Mouse (Mus musculus): ENCODE measurements around the gene Cldn7. TPM values are rescaled to one million over a fixed set of nuclear protein-coding genes. Genes with fewer than 3 reads are reported as not detected.
"Not testable (repeated sequence)": the region's sequence is repeated elsewhere in the genome, so short reads cannot be mapped to it uniquely, and the experiment has no call there.

Gene Cldn7
- total RNA-seq, 1 experiment from 2014 or later, result 0.47 TPM

DNA sequence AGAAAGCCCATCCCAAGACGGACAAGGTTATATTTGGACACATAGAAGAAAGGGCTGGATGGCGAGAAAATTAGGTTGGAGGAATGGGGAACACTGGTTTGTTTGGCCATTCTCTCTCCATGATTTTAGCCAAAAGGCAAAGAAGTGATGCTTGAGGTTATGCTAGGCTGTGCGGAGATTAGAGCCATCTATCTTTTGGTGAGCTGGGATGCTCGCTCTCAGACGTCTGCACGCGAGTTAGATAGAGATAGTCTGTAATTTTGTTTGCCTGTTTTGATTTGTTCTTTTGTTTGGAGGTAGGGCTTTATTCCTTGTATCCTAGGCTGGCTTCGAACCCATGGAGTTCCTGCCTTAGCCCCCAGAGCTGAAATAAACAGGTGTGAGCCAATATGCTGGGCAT lies 36.6 kb downstream of the Cldn7 start:
- ATAC-seq (ENCODE audit: extremely low read depth, insufficient number of reproducible peaks, low FRiP score, poor library complexity, severe bottlenecking), result no peak

DNA sequence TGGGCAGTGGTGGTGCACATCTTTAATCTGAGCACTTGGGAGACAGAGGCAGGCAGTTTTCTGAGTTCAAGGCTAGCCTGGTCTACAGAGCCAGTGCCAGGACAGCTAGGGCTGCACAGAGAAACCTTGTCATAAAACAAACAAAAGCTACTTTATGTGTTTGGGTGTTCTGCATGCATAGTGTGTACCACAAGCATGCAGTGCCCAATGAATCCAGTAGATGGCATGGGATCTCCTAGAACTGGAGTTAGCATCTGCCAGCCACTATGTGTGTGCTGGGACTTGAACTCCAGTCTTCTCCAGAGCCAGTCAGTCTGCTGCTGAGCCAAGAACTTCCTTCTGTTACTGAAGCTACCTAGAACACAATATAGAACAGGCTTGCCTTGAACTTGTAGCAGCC lies 37.3 kb downstream of the Cldn7 start:
- peak; percentile 36; the same call in 1 of the 2 replicates for ATAC-seq (ENCODE audit: extremely low read depth, insufficient number of reproducible peaks, low FRiP score, poor library complexity, severe bottlenecking)

DNA sequence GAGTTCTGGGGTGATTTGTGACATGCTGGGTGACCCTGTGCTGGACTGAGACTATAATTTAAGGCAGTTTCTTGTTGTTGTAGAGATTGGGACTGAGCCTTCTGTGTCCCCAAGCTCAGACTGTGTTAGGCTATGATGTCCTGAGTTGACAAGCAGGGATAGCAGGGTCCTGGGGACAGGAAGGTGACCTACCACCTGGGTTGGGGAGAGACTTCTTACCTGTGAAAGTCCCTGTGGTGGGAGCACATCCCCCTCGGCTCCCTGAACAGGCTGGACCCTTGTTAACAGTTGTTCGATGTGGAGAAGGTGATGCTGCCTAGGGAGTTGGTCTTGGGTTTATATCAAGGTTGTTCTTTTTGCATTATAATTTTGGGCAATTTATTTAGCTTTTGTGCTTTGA lies 37.9 kb downstream of the Cldn7 start:
- no peak for ATAC-seq (ENCODE audit: extremely low read depth, insufficient number of reproducible peaks, low FRiP score, poor library complexity, severe bottlenecking)

DNA sequence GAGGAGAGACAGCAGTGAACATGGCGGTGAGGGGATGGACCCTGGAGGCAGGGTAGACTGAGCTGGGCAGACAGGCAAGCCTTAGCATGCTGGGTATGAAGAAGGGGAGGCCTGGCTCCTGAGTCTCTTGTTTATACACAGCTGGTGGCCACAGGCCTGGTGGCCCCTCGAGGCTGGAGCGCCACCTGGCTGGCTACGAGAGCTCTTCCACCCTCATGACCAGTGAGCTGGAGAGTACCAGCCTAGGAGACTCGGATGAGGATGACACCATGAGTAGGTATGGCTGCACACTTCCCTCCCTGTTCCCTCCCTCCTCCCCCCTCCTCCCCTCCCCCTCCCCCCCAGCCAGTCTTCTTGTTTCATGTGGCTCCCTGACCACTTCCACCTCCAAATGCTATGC lies 40.9 kb downstream of the Cldn7 start:
- peak; percentile 25; the same call in 1 of the 2 replicates for ATAC-seq (ENCODE audit: extremely low read depth, insufficient number of reproducible peaks, low FRiP score, poor library complexity, severe bottlenecking)

DNA sequence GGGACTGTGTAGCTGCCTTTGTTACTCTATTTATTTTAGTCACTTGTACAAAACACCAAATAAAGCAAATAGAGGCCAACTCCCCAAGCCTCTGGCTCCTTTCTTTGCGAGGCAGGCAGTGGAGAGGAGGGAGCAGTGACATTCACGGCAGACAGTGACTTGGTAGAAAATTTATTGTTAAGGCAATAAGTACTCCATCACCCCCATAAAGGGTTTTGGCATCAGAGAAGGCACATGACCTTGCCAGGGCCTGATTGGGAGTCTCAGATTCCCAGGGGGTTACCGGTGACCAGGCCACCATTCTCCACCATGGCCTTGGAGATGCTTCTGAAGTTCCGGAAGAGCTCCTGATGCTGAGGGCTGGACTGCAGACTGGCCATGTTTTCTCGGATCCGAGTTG lies 45.5 kb downstream of the Cldn7 start:
- ATAC-seq (ENCODE audit: extremely low read depth, insufficient number of reproducible peaks, low FRiP score, poor library complexity, severe bottlenecking), result no peak

DNA sequence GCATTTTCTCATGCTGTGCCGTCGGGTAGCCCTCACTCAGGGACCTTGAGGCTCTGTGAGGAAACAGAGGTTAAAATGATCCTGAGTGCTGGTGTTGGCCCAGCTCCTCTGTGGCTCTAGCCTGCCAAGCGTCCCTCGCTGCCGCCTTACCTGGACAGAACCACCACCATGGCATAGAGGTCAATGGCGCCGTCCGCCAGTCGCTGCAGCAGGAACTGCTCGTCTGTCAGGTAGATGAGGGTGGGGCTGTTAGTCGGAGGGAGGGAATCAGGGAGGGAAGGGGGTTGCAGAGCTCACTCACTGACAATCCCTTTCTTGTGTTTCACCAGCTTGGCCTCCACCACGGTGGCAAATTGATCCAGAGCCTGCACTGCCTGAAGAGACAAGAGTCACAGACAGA lies 46.0 kb downstream of the Cldn7 start:
- ATAC-seq (ENCODE audit: extremely low read depth, insufficient number of reproducible peaks, low FRiP score, poor library complexity, severe bottlenecking), result no peak

DNA sequence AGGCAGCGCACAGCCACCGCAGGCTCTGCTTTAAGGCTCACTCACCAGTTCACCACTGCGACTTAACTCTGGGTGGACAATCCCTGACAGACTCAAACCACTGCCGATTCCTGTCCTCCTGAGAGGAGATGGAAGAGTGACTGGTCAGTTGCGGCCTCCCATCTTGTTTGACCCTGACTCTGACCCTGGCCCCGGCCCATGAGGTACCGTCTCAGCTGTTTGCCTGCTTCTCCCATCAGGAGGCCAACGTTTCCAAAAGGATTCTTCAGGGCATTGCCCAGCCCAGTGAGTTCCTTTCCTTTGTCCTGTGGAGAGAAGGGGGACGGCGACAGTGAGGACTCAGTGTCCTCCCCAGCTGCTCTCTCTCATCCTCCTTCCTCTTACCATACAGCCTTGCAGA lies 46.4 kb downstream of the Cldn7 start:
- no peak for ATAC-seq (ENCODE audit: extremely low read depth, insufficient number of reproducible peaks, low FRiP score, poor library complexity, severe bottlenecking)

DNA sequence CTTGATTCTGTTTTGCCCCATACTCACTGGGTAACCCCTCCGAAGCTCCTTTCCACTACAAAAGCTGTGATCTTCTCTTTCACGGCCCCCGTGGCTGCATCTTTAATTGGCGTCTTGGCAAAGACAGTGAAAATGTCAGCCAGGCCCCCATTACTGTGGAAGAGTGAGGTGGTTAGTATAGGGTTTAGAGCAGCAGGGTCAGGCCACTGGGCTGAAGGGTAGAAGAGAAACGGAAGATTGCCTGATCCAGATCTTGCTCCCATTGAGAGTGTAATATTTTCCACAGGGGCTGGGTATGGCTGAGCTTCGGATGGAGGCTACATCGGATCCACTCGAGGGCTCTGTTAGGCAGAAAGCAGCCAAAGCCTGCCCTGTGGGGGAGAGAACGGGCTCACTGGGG lies 48.4 kb downstream of the Cldn7 start:
- no peak for ATAC-seq (ENCODE audit: extremely low read depth, insufficient number of reproducible peaks, low FRiP score, poor library complexity, severe bottlenecking)

DNA sequence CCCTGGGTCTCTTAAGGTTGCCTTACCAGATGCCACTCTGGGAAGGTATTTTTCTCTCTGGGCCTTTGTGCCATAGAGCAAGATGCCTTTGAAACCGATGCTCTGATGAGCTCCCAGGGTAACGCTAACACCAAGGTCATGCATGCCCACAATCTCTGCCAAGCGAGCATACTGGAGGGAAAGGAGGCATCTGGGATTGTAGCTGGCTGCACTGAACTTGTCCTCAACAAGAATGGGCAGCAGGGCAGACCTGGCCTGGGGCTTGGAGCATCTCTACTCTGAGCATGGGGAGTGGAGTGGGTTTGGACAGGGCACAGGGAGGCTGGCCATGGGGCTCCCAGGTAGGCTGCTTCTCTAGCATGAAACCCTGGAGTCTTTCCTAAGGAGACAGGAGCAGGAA lies 48.8 kb downstream of the Cldn7 start:
- ATAC-seq (ENCODE audit: extremely low read depth, insufficient number of reproducible peaks, low FRiP score, poor library complexity, severe bottlenecking), result no peak

DNA sequence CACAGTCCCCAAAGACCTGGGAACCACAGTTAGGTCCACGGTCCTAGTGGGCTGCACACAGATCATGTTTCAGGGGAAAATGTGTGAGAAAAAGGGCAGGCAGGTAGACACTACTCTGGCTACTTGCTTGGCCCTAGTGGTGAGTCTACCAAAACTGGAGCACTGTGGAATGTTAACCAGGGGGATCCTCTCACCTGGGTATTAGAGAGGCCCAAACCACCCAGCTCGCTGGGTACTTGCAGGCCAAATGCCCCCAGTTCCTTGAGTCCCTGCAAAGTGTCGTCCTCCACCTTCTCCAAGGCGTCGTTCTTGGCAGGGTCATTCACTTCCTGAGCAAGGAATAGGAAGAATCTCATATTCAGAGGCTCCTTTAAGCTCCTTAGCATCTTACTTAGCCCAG lies 49.5 kb downstream of the Cldn7 start:
- ATAC-seq (ENCODE audit: extremely low read depth, insufficient number of reproducible peaks, low FRiP score, poor library complexity, severe bottlenecking), result no peak

DNA sequence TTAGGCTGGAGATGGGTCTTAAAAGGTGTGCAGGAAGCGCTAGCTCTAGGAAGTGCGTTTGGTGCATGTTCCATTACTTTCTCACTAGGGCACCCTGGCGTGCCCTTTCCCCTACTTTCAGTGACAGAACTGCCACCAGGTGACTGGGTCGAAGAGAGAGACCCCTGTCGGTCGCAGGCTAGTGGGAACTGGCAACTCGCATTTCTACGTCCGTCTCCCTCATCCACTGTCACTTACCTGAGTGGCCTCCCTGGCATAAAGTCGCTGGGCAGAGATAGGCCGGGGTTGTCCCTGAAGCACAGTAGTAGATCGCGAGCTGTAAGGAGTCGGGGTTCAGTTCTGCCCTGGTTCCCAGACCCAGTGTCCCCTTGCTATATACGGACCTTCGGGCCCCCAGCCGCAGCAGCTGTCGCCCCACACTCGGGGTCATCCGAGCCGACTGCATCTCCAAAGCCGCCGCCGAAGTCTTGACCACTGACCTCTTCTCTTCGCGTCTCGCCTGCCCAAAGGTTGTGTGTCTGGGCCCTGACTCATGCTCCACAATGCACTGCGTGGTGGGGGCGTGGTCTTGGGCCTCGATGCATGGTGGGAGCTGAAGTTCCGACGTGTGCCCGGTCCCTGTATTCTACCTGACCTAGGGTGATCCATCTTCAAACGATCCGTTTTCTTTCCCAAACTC lies 50.4 kb downstream of the Cldn7 start, which contains the start of gene Acadvl:
Acadvl (minus strand) TSS at position 532 of the 679 bp plus-strand sequence.
- peak; percentile 86 for ATAC-seq (ENCODE audit: extremely low read depth, insufficient number of reproducible peaks, low FRiP score, poor library complexity, severe bottlenecking)

DNA sequence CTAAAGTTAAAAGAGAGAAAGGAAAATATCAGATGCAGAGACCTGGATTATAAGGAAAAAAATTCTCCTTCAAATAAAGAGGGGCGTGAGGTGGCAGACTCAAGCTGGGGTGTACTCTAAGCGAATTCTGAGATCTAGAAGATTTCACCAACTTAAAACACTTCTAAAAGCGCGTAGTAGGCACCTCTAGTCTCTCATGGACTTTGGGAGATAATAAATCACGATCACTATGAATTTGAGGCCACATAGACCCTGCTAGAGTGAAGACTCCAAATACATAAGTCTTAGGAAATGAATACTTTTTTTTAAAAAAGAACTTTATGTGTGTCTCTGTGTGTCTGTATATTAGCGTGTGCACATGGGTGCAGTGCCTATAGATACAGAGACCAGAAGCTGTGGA lies 51.1 kb downstream of the Cldn7 start:
- no peak for ATAC-seq (ENCODE audit: extremely low read depth, insufficient number of reproducible peaks, low FRiP score, poor library complexity, severe bottlenecking)

DNA sequence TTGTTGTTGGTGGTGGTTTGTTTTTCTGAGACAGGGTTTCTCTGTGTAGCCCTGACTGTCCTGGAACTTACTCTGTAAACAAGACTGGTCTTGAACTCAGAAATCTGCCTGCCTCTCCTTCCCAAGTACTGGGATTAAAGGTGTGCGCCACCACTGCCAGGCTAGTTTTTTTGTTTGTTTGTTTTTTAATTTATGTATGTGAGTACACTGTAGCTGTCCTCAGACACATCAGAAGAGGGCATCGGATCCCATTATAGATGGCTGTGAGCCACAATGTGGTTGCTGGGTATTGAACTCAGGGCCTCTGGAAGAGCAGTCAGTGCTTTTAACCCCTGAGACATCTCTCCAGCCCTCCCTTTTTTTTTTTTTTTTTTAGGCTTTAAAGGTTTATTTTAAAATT lies 51.6 kb downstream of the Cldn7 start:
- not testable (repeated sequence) for ATAC-seq (ENCODE audit: extremely low read depth, insufficient number of reproducible peaks, low FRiP score, poor library complexity, severe bottlenecking)

DNA sequence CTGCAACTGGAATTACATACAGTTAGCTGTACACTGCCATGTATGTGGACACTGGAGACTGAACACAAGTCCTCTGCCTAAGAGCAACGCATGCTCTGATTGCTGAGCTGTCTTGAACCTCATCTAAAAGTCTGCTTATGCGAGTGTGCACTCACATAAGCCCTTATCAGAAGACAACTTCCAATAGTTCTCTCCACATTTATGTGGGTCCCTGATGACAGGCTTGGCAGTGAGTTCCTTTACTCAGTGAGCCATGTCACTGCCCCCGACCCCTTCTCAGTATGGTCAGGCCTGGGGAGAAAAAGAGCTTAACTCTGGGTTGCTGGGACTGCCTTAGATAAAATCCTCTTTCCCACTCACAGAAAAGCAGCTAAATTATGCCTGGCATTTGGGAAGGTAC lies 52.1 kb downstream of the Cldn7 start, which contains the start of gene Dlg4:
Dlg4 (plus strand) TSS at position 274 of the 400 bp plus-strand sequence.
- ATAC-seq (ENCODE audit: extremely low read depth, insufficient number of reproducible peaks, low FRiP score, poor library complexity, severe bottlenecking), result no peak

DNA sequence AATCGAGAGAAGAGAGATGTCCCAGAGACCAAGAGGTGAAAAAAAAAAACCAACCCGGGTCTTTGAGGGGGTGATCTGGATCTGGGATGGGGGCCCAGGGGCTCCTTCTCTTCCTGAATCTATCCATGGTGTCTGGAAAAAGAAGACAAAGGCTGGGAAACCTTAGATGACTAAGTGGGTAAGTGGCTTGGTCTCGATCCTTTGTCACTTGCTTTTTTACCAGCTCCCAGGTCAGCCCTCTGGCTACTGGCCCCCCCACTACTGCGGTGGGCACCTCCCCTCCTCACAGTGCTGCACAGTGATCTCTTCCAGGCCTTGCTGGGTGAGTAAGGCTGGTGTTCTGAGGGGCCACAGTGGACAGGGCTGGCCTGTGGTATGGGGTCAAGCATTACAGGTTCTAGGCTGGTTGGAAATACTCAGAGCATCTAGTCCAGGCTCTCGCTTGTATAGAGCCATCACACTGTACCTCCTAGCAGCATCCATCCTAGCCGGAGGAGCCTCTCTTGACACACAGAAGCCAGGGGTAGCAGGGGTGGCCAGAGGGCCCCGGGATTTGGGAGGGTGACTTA lies 52.7 kb downstream of the Cldn7 start:
- no peak for ATAC-seq (ENCODE audit: extremely low read depth, insufficient number of reproducible peaks, low FRiP score, poor library complexity, severe bottlenecking)

Other genes starting within 250 kb of the Cldn7 start
- gene Polr2a, start 206.1 kb upstream of the Cldn7 start, total RNA-seq (2017), result 40.2 and 59.4 TPM in 2 replicates
- gene Slc35g3, start 202.8 kb upstream of the Cldn7 start, total RNA-seq (2017), result not detected in 2 replicates
- 22.0 and 27.8 TPM in 2 replicates for gene Zbtb4, start 198.9 kb upstream of the Cldn7 start, total RNA-seq (2017)
- 3.5 and 5.3 TPM in 2 replicates for gene Chrnb1, start 168.8 kb upstream of the Cldn7 start, total RNA-seq (2017)
- gene Fgf11, start 162.9 kb upstream of the Cldn7 start, total RNA-seq (2017), result not detected in 2 replicates
- gene Tmem102, start 159.2 kb upstream of the Cldn7 start, total RNA-seq (2017), result 0.58 TPM in 1 of 2 replicates, not detected in the other
- not detected in 2 replicates for gene Gm39566, start 149.5 kb upstream of the Cldn7 start, total RNA-seq (2017)
- 0.47 TPM in 1 of 2 replicates, not detected in the other for gene Spem2, start 146.3 kb upstream of the Cldn7 start, total RNA-seq (2017)
- not detected in 2 replicates for gene Spem1, start 142.6 kb upstream of the Cldn7 start, total RNA-seq (2017)
- 0.12 TPM in 1 of 2 replicates, not detected in the other for gene Nlgn2, start 127.0 kb upstream of the Cldn7 start, total RNA-seq (2017)
- gene Tmem256, start 126.3 kb upstream of the Cldn7 start, total RNA-seq (2017), result 9.1 and 13.3 TPM in 2 replicates
- 4.4 and 5.0 TPM in 2 replicates for gene Plscr3, start 118.4 kb upstream of the Cldn7 start, total RNA-seq (2017)
- not detected in 2 replicates for gene Tnk1, start 106.0 kb upstream of the Cldn7 start, total RNA-seq (2017)
- not detected in 2 replicates for gene Tmem95, start 86.8 kb upstream of the Cldn7 start, total RNA-seq (2017)
- 9.0 and 9.5 TPM in 2 replicates for gene Kctd11, start 83.4 kb upstream of the Cldn7 start, total RNA-seq (2017)
- gene Acap1, start 69.2 kb upstream of the Cldn7 start, total RNA-seq (2017), result 245 and 247 TPM in 2 replicates
- 2.8 and 3.8 TPM in 2 replicates for gene 2810408A11Rik, start 63.8 kb upstream of the Cldn7 start, total RNA-seq (2017)
- 64.1 and 71.1 TPM in 2 replicates for gene Neurl4, start 63.7 kb upstream of the Cldn7 start, total RNA-seq (2017)
- gene Gps2, start 50.9 kb upstream of the Cldn7 start, total RNA-seq (2017), result 103 TPM in 2 replicates
- gene Eif5a, start 42.8 kb upstream of the Cldn7 start, total RNA-seq (2017), result 155 and 165 TPM in 2 replicates
- not detected in 2 replicates for gene Ybx2, start 29.0 kb upstream of the Cldn7 start, total RNA-seq (2017)
- not detected in 2 replicates for gene Slc2a4, start 16.6 kb upstream of the Cldn7 start, total RNA-seq (2017)
- 31.4 and 42.8 TPM in 2 replicates for gene Ctdnep1, start 16.4 kb downstream of the Cldn7 start, total RNA-seq (2017)
- gene Elp5, start 17.7 kb downstream of the Cldn7 start, total RNA-seq (2017), result 21.6 and 23.2 TPM in 2 replicates
- gene Gabarap, start 26.4 kb downstream of the Cldn7 start, total RNA-seq (2017), result 397 and 455 TPM in 2 replicates
- gene Phf23, start 31.0 kb downstream of the Cldn7 start, total RNA-seq (2017), result 74.4 and 80.3 TPM in 2 replicates
- gene Dvl2, start 35.8 kb downstream of the Cldn7 start, total RNA-seq (2017), result 41.0 and 41.7 TPM in 2 replicates
- 45.2 and 46.7 TPM in 2 replicates for gene Acadvl, start 50.6 kb downstream of the Cldn7 start, total RNA-seq (2017)
- 2.4 and 2.9 TPM in 2 replicates for gene Dlg4, start 52.2 kb downstream of the Cldn7 start, total RNA-seq (2017)
- gene Asgr1, start 89.3 kb downstream of the Cldn7 start, total RNA-seq (2017), result not detected in 2 replicates
- gene Asgr2, start 127.9 kb downstream of the Cldn7 start, total RNA-seq (2017), result not detected in 2 replicates
- gene Mgl2, start 165.6 kb downstream of the Cldn7 start, total RNA-seq (2017), result not detected in 2 replicates
- gene Clec10a, start 191.4 kb downstream of the Cldn7 start, total RNA-seq (2017), result 2.6 and 3.6 TPM in 2 replicates
- gene Slc16a11, start 248.0 kb downstream of the Cldn7 start, total RNA-seq (2017), result 1.4 and 2.7 TPM in 2 replicates